Comparison of ENCODE assay signal across 19 mouse cellular contexts in genomic region chr15:78946232-78946631, GRCm38 (mm10). TPM values are rescaled to one million over a fixed set of nuclear protein-coding genes. Genes with fewer than 3 reads are reported as not detected.
A peak's percentile ranks its signal among the peaks of the same experiment; 100 is the strongest.
DNase-seq lines count a peak whose midpoint lies in the region; ATAC-seq lines count a peak whose summit lies in the region.
"Had no signal": no experiment of that assay in that cellular context is flagged by ENCODE, and none has a peak within 500 bp of the region (broad histone marks: within the 10 kb centered on the region; RNA-seq: fewer than 3 reads in every experiment).

No protein-coding gene starts in this region.

- H3K9me3 ChIP-seq in midbrain, embryonic 14.5 days (ENCODE audit: control insufficient read depth, low read length), result no peaks in the 10 kb centered on the region
- no peaks in the 10 kb centered on the region for H3K9me3 ChIP-seq in midbrain, embryonic 10.5 days (replicated peaks)
- no peaks in the 10 kb centered on the region for H3K9me3 ChIP-seq in embryonic facial prominence, embryonic 10.5 days
- H3K9me3 ChIP-seq: hindbrain, embryonic 12.5 days had no signal

- WGBS in midbrain, embryonic 14.5 days, result 76% methylated on average over 7 of the region's 7 CpGs
- 84% methylated on average over 7 of the region's 7 CpGs for WGBS in midbrain, embryonic 10.5 days
- 87% methylated on average over 7 of the region's 7 CpGs for WGBS in embryonic facial prominence, embryonic 10.5 days

- no peak overlapping the region for H3K4me2 ChIP-seq in midbrain, embryonic 14.5 days (ENCODE audit: low read length)
- H3K4me2 ChIP-seq: heart, embryonic 13.5 days; hindbrain, embryonic 12.5 days had no signal

- H3K4me1 ChIP-seq in midbrain, embryonic 14.5 days (ENCODE audit: control insufficient read depth, insufficient read depth, low read length), result peaks cover 17% of the 10 kb centered on the region
- H3K4me1 ChIP-seq in midbrain, embryonic 10.5 days, result peaks cover 34% of the 10 kb centered on the region
- H3K4me1 ChIP-seq in embryonic facial prominence, embryonic 10.5 days, result peaks cover 35% of the 10 kb centered on the region

- H3K9ac ChIP-seq in midbrain, embryonic 14.5 days (replicated peaks; ENCODE audit: low read length), result no peak overlapping the region
- H3K9ac ChIP-seq: heart, embryonic 13.5 days; hindbrain, embryonic 12.5 days had no signal

- no peak for ATAC-seq in midbrain, embryonic 14.5 days (ENCODE audit: low FRiP score, low TSS enrichment)
- ATAC-seq: forebrain, embryonic 14.5 days; hindbrain, embryonic 16.5 days; inflammation-experienced regulatory T-cells, adult 6 months had no signal

- no peak overlapping the region for H3K27ac ChIP-seq in midbrain, embryonic 14.5 days (replicated peaks; ENCODE audit: low read depth, low read length)
- H3K27ac ChIP-seq in midbrain, embryonic 10.5 days (replicated peaks), result no peak overlapping the region
- 0 out of 2 replicates have a peak overlapping the region, but pooled peaks have one; percentile 30 for H3K27ac ChIP-seq in embryonic facial prominence, embryonic 10.5 days (replicated peaks)
- H3K27ac ChIP-seq: heart, embryonic 13.5 days; hindbrain, embryonic 12.5 days had no signal

- H3K36me3 ChIP-seq in midbrain, embryonic 14.5 days (ENCODE audit: control insufficient read depth, insufficient read depth, low read length), result peaks cover 5% of the 10 kb centered on the region
- H3K36me3 ChIP-seq in midbrain, embryonic 10.5 days, result peaks cover 15% of the 10 kb centered on the region
- H3K36me3 ChIP-seq in embryonic facial prominence, embryonic 10.5 days (replicated peaks), result peaks cover 20% of the 10 kb centered on the region

- H3K27me3 ChIP-seq in midbrain, embryonic 14.5 days (ENCODE audit: control insufficient read depth, insufficient read depth, low read length), result no peaks in the 10 kb centered on the region
- peaks cover 16% of the 10 kb centered on the region for H3K27me3 ChIP-seq in midbrain, embryonic 10.5 days (ENCODE audit: low read depth, poor library complexity, severe bottlenecking)
- H3K27me3 ChIP-seq in embryonic facial prominence, embryonic 10.5 days (replicated peaks; ENCODE audit: low read depth, poor library complexity, severe bottlenecking), result peaks cover 15% of the 10 kb centered on the region
- H3K27me3 ChIP-seq: hindbrain, embryonic 12.5 days had no signal

- DNase-seq in cerebellum, adult 9-11 months, result peak; percentile 47
- no peak for DNase-seq in cerebellum, adult 11 months
- DNase-seq in midbrain, embryonic 14.5 days, result peak; percentile 17
- no peak for DNase-seq in midbrain, embryonic 10.5 days (ENCODE audit: low spot score)
- no peak for DNase-seq in embryonic facial prominence, embryonic 10.5 days (ENCODE audit: low spot score)
- no peak for DNase-seq in right cerebral cortex, postnatal 10 days (ENCODE audit: low spot score in 2 of 2)
- no peak for DNase-seq in left cerebral cortex, adult 8-10 months (ENCODE audit: low spot score in 2 of 2)
- DNase-seq: adrenal gland, adult 8-10 months; adrenal gland, postnatal 36 days; cerebellum, adult 8-10 months; cerebellum, postnatal 25 days; gastrocnemius, postnatal 36 days; heart, adult 11 months; heart, postnatal 36 days had no signal

- no peak overlapping the region for H3K4me3 ChIP-seq in midbrain, embryonic 14.5 days (replicated peaks; ENCODE audit: low read depth, low read length)
- H3K4me3 ChIP-seq in midbrain, embryonic 10.5 days, result no peak overlapping the region
- no peak overlapping the region for H3K4me3 ChIP-seq in embryonic facial prominence, embryonic 10.5 days
- H3K4me3 ChIP-seq: heart, embryonic 13.5 days; hindbrain, embryonic 12.5 days had no signal

RNA-seq across cellular contexts. Expression of gene Triobp, which starts 1.3 kb away (rescaled TPM):
- 42.5 and 46.5 TPM in 2 replicates for polyA plus RNA-seq in midbrain, embryonic 14.5 days (2014; fragmentation: Nextera tagmentation; extraction: Ambion mirVana)
- polyA plus RNA-seq in midbrain, embryonic 10.5 days (2016; fragmentation: Nextera tagmentation; extraction: Ambion mirVana), result 39.7 and 39.8 TPM in 2 replicates
- 46.7 and 49.4 TPM in 2 replicates for polyA plus RNA-seq in embryonic facial prominence, embryonic 10.5 days (2016; fragmentation: Nextera tagmentation; extraction: Ambion mirVana)
- total RNA-seq in left cerebral cortex, adult 8-10 months (2022), result 10 to 100 TPM; 10.8 to 16.3 (median 11.7) TPM

RNA-seq across cellular contexts. Expression of gene Nol12, which starts 11.5 kb away (rescaled TPM):
- polyA plus RNA-seq in midbrain, embryonic 14.5 days (2014; fragmentation: Nextera tagmentation; extraction: Ambion mirVana), result 61.0 and 70.8 TPM in 2 replicates
- polyA plus RNA-seq in midbrain, embryonic 10.5 days (2016; fragmentation: Nextera tagmentation; extraction: Ambion mirVana), result 62.7 and 71.2 TPM in 2 replicates
- 69.2 and 71.5 TPM in 2 replicates for polyA plus RNA-seq in embryonic facial prominence, embryonic 10.5 days (2016; fragmentation: Nextera tagmentation; extraction: Ambion mirVana)
- 10 to 100 TPM; 35.8 to 43.5 (median 39.9) TPM for total RNA-seq in left cerebral cortex, adult 8-10 months (2022)

RNA-seq across cellular contexts. Expression of gene Lgals1, which starts 19.7 kb away (rescaled TPM):
- polyA plus RNA-seq in midbrain, embryonic 14.5 days (2014; fragmentation: Nextera tagmentation; extraction: Ambion mirVana), result 13.8 and 101 TPM in 2 replicates
- polyA plus RNA-seq in midbrain, embryonic 10.5 days (2016; fragmentation: Nextera tagmentation; extraction: Ambion mirVana), result 341 and 392 TPM in 2 replicates
- polyA plus RNA-seq in embryonic facial prominence, embryonic 10.5 days (2016; fragmentation: Nextera tagmentation; extraction: Ambion mirVana), result 241 and 316 TPM in 2 replicates
- total RNA-seq in left cerebral cortex, adult 8-10 months (2022), result 10 to 100 TPM; 19.2 to 31.4 (median 26.5) TPM

RNA-seq across cellular contexts. Expression of gene Pdxp, which starts 32.5 kb away (rescaled TPM):
- polyA plus RNA-seq in midbrain, embryonic 14.5 days (2014; fragmentation: Nextera tagmentation; extraction: Ambion mirVana), result 111 and 147 TPM in 2 replicates
- 27.3 and 29.8 TPM in 2 replicates for polyA plus RNA-seq in midbrain, embryonic 10.5 days (2016; fragmentation: Nextera tagmentation; extraction: Ambion mirVana)
- 32.6 and 36.5 TPM in 2 replicates for polyA plus RNA-seq in embryonic facial prominence, embryonic 10.5 days (2016; fragmentation: Nextera tagmentation; extraction: Ambion mirVana)
- 100 to 1,000 TPM; 157 to 176 (median 166) TPM for total RNA-seq in left cerebral cortex, adult 8-10 months (2022)

RNA-seq across cellular contexts. Expression of gene Sh3bp1, which starts 46.7 kb away (rescaled TPM):
- polyA plus RNA-seq in midbrain, embryonic 14.5 days (2014; fragmentation: Nextera tagmentation; extraction: Ambion mirVana), result 1.7 and 2.9 TPM in 2 replicates
- 16.5 and 18.7 TPM in 2 replicates for polyA plus RNA-seq in midbrain, embryonic 10.5 days (2016; fragmentation: Nextera tagmentation; extraction: Ambion mirVana)
- polyA plus RNA-seq in embryonic facial prominence, embryonic 10.5 days (2016; fragmentation: Nextera tagmentation; extraction: Ambion mirVana), result 35.6 and 36.1 TPM in 2 replicates
- total RNA-seq in left cerebral cortex, adult 8-10 months (2022), result 10 to 100 TPM; 26.2 to 38.6 (median 32.2) TPM

Comparison
In these comparisons a context has a peak if more than half of its experiments do, and no peak if none do; other contexts are left out.
1. DNase-seq: peak in cerebellum, adult 9-11 months (single experiment) and midbrain, embryonic 14.5 days (single experiment); none in cerebellum, adult 11 months (single experiment), midbrain, embryonic 10.5 days (single experiment), embryonic facial prominence, embryonic 10.5 days (single experiment), right cerebral cortex, postnatal 10 days (0 of 2) and left cerebral cortex, adult 8-10 months (0 of 2).